Mouse (Mus musculus): ENCODE data around the gene Gfpt2. TPM values are rescaled to one million over a fixed set of nuclear protein-coding genes. Genes with fewer than 3 reads are reported as not detected.
"Not testable (repeated sequence)": the region's sequence is repeated elsewhere in the genome, so short reads cannot be mapped to it uniquely, and the experiment has no call there.

Gfpt2 gene
- polyA plus RNA-seq, 1 experiment from 2014 or later = 5.3 TPM

DNA sequence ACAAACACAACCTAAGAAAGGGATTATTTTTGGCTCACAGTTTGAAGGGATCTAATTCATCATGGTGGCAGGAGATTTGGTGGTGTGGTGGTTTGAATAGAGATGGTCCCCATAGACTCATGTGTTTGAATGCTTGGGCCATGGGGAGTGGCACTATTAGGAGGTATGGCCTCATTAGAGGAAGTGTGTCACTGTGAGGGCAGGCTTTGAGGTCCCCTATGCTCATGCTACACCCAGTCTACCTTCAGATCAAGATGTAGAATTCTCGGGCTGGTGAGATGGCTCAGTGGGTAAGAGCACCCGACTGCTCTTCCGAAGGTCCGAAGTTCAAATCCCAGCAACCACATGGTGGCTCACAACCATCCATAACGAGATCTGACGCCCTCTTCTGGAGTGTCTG, 26.5 kb upstream of the Gfpt2 start:
- 91% methylated on average over 5 of the region's 6 CpGs for WGBS
- H3K9ac ChIP-seq; H3K4me2 ChIP-seq; H3K36me3 ChIP-seq; H3K4me3 ChIP-seq; H3K9me3 ChIP-seq; H3K27me3 ChIP-seq; ATAC-seq (ENCODE audit: low FRiP score); H3K27ac ChIP-seq: not testable (repeated sequence)
- peaks cover 13% of the 10 kb centered on the region for H3K4me1 ChIP-seq (replicated peaks)

GRCm38 (mm10) chr11:49768781-49769180, 25.2 kb upstream of the Gfpt2 start:
- 92% methylated on average over 5 of the region's 5 CpGs for WGBS
- H3K27me3 ChIP-seq = no peaks in the 10 kb centered on the region
- H3K9ac ChIP-seq = no peak overlapping the region

DNA sequence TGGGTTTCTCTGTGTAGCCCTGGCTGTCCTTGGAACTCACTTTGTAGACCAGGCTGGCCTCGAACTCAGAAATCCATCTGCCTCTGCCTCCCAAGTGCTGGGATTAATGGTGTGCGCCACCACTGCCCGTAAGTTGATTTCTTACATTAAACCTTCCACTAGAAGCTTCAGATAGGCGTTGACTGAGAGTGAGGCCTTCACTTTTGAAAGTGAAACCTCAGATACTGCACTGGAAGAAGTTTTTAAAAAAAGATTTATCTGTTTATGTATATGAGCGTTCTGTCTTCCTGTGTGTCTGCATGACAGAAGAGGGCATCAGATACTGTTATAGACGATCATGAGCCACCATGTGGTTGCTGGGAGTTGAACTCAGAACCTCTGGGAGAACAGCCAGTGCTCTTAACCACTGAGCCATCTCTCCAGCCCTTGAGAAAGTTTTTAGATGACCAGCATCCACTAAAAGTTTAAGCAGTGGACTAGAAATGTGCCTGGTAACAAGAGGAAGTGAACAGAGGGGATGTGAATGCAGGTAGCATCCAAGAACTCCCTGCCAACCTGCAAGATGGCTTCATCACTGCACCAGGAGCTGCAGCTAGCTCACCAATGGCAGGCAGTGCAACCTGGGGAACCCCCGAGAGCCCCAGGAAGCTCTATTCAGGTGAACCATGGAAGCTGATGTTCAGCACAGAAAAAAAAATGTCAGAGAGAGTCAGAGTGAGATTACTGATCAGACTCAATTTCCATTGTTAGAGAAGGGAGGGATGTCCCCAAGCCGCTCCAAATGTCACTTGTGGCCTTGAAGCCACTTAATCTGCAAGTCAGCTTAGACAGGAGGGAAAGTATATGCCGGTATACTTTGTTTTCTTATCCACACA, 23.1 kb upstream of the Gfpt2 start:
- 87% methylated on average over 9 of the region's 9 CpGs for WGBS
- ATAC-seq (ENCODE audit: low FRiP score) = no peak

More at GRCm38 (mm10) chr11:49768781-49769180, 25.2 kb upstream of the Gfpt2 start:
- ATAC-seq (ENCODE audit: low FRiP score) = no peak
- Histone ChIP-seq H3K9me3 (no peaks in the 10 kb centered on the region), H3K27ac (no peak overlapping the region), H3K4me1 (replicated peaks) (peaks cover 6% of the 10 kb centered on the region; the same call in 1 of the 2 replicates), H3K4me2 (no peak overlapping the region), H3K4me3 (no peak overlapping the region), H3K36me3 (no peaks in the 10 kb centered on the region)

GRCm38 (mm10) chr11:49772251-49772650, 21.7 kb upstream of the Gfpt2 start:
- ATAC-seq (ENCODE audit: low FRiP score) = no peak
- no peaks in the 10 kb centered on the region for H3K36me3 ChIP-seq
- H3K9me3 ChIP-seq = no peaks in the 10 kb centered on the region
- H3K27me3 ChIP-seq = no peaks in the 10 kb centered on the region
- 73% methylated on average over 5 of the region's 5 CpGs for WGBS
- H3K27ac ChIP-seq = no peak overlapping the region
- no peak overlapping the region for H3K4me2 ChIP-seq
- H3K9ac ChIP-seq = no peak overlapping the region
- no peak overlapping the region for H3K4me3 ChIP-seq
- no peaks in the 10 kb centered on the region for H3K4me1 ChIP-seq (replicated peaks)

More for the DNA sequence above, 23.1 kb upstream of the Gfpt2 start:
- no peak overlapping the region for H3K4me3 ChIP-seq
- H3K9ac ChIP-seq = no peak overlapping the region
- no peaks in the 10 kb centered on the region for H3K36me3 ChIP-seq
- H3K4me2 ChIP-seq = no peak overlapping the region
- no peaks in the 10 kb centered on the region for H3K27me3 ChIP-seq
- no peaks in the 10 kb centered on the region for H3K9me3 ChIP-seq
- H3K27ac ChIP-seq = no peak overlapping the region
- no peaks in the 10 kb centered on the region for H3K4me1 ChIP-seq (replicated peaks)

DNA sequence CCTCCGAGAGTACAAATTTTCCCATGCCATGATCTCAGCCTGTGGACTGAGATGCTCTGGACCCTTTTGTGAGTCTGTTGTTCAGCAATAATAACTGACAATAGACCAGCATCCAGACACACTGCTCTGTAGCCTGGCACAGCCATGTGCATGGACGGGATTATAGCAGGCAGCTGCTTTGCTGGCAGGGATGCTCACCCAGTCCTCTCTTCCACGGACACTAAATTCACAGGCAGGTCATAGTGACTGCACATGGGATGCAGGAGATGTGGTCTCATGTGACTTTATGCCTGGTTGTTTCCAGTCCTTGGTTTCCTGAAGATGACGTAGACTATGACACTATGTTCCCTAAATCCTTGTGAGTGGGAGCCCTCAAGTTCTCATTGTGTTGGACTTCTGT, 19.1 kb upstream of the Gfpt2 start:
- whole genome bisulfite sequencing = 84% methylated on average over 4 of the region's 4 CpGs
- Histone ChIP-seq H3K27me3 (no peaks in the 10 kb centered on the region), H3K27ac (no peak overlapping the region), H3K4me3 (no peak overlapping the region), H3K4me2 (no peak overlapping the region), H3K9me3 (no peaks in the 10 kb centered on the region), H3K9ac (no peak overlapping the region), H3K4me1 (replicated peaks) (no peaks in the 10 kb centered on the region), H3K36me3 (no peaks in the 10 kb centered on the region)
- no peak for ATAC-seq (ENCODE audit: low FRiP score)

- WGBS = 92% methylated on average over 6 of the region's 6 CpGs
- H3K4me3 ChIP-seq = no peak overlapping the region
- H3K9ac ChIP-seq = no peak overlapping the region
- H3K9me3 ChIP-seq = no peaks in the 10 kb centered on the region
- no peaks in the 10 kb centered on the region for H3K27me3 ChIP-seq
- no peaks in the 10 kb centered on the region for H3K36me3 ChIP-seq
- H3K4me1 ChIP-seq (replicated peaks) = no peaks in the 10 kb centered on the region
- H3K4me2 ChIP-seq = no peak overlapping the region
- ATAC-seq (ENCODE audit: low FRiP score) = no peak
- H3K27ac ChIP-seq = no peak overlapping the region
Observed at GRCm38 (mm10) chr11:49778844-49779243, 15.1 kb upstream of the Gfpt2 start.

DNA sequence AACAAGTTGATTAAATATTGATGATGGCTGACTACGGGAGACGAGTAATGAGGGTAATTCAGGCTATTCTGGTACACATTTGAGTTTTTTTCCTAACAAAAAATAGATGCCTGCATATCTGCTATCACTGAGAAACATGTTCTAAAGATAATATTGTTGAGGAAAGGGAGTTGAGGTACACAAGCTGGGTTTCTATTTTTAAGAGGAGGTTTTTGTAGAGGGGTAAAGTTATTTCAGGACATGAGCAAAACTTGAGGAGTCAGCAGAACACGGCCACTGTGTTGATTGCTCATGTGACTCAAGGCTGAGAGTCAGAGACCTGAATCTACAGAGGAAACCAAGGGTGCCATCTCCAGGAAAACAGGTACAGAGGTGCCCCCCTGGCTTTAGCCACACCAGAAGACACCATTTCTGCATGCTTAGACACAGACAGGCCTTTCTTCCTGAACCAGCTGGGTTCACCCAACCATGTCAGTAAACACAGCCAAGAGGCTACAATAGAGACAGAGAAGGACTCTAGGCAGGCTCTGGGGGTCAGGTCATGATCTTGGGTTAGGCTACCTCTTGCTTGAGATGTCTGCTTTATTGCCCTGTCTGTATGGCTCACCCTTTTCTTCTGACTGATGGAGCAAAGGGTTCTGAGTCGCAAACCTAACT, 13.7 kb upstream of the Gfpt2 start:
- no peak overlapping the region for H3K4me2 ChIP-seq

GRCm38 (mm10) chr11:49781833-49782399, 12.1 kb upstream of the Gfpt2 start:
- 71% methylated on average over 6 of the region's 6 CpGs for WGBS
- Histone ChIP-seq H3K27me3 (no peaks in the 10 kb centered on the region), H3K36me3 (no peaks in the 10 kb centered on the region), H3K9me3 (no peaks in the 10 kb centered on the region), H3K4me1 (replicated peaks) (no peaks in the 10 kb centered on the region), H3K9ac (no peak overlapping the region), H3K4me3 (no peak overlapping the region), H3K4me2 (no peak overlapping the region), H3K27ac (no peak overlapping the region)
- ATAC-seq (ENCODE audit: low FRiP score) = no peak

More for the DNA sequence above, 13.7 kb upstream of the Gfpt2 start:
- no peaks in the 10 kb centered on the region for H3K36me3 ChIP-seq
- no peaks in the 10 kb centered on the region for H3K9me3 ChIP-seq
- no peak for ATAC-seq (ENCODE audit: low FRiP score)
- H3K4me1 ChIP-seq (replicated peaks) = no peaks in the 10 kb centered on the region
- 83% methylated on average over 4 of the region's 4 CpGs for WGBS
- no peaks in the 10 kb centered on the region for H3K27me3 ChIP-seq
- H3K9ac ChIP-seq = no peak overlapping the region
- no peak overlapping the region for H3K27ac ChIP-seq
- H3K4me3 ChIP-seq = no peak overlapping the region

GRCm38 (mm10) chr11:49793131-49793530, 847 bp upstream of the Gfpt2 start:
- no peak for ATAC-seq (ENCODE audit: low FRiP score)
- H3K9me3 ChIP-seq = no peaks in the 10 kb centered on the region
- H3K4me1 ChIP-seq (replicated peaks) = peaks cover 17% of the 10 kb centered on the region
- H3K4me3 ChIP-seq = no peak overlapping the region
- H3K4me2 ChIP-seq = no peak overlapping the region
- H3K27ac ChIP-seq = no peak overlapping the region
- peaks cover 27% of the 10 kb centered on the region for H3K27me3 ChIP-seq
- no peak overlapping the region for H3K9ac ChIP-seq
- no peaks in the 10 kb centered on the region for H3K36me3 ChIP-seq
- 8% methylated on average over 14 of the region's 14 CpGs for WGBS

DNA sequence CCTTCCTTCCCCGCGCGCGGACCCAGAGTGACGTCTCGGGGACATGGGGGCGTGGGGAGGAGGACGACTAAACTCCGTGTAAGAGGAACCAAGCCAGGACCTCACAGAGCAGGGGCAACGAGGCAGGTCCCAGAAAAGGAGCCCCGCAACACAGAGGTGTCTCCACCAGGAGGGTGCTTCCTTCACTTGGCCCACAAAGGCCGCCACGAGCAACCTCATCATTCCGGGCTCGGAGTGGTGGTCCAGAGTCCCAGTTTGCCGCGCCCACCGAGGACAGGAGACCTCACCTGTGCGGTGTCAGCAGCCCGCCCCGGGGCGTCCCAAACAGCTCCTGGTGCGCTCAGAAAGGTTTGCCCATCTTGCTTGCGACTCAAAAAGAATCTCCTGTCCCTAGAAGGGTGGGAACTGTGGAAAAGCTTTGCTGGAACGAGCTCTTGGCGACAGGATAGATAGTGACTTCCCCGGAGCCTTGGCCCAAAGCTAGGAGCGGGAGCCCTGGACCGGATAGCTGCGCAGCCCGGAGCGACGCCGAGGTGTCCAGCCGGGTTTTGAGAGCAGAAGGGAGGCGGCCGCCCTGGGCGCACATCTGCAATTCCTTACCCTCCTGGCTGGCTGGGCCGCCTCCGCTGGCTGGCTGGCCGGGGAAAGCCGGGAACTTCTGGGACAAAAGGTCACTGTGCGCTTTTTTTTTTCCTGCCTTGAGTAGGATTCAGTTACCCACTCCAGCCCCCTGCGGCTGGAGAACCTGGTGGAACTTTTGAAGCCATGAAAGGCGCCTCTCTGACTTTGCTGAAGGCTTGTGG, 565 bp downstream of the Gfpt2 start:
- Histone ChIP-seq H3K9ac (peak overlapping the region; percentile 82), H3K36me3 (no peaks in the 10 kb centered on the region), H3K4me2 (peak overlapping the region; percentile 90), H3K27me3 (peaks cover 27% of the 10 kb centered on the region), H3K4me1 (replicated peaks) (peaks cover 17% of the 10 kb centered on the region), H3K9me3 (no peaks in the 10 kb centered on the region), H3K27ac (no peak overlapping the region), H3K4me3 (peak overlapping the region; percentile 64)
- ATAC-seq (ENCODE audit: low FRiP score) = no peak; the same call in 1 of the 2 replicates
- WGBS = under 1% methylated on average over 45 of the region's 45 CpGs

DNA sequence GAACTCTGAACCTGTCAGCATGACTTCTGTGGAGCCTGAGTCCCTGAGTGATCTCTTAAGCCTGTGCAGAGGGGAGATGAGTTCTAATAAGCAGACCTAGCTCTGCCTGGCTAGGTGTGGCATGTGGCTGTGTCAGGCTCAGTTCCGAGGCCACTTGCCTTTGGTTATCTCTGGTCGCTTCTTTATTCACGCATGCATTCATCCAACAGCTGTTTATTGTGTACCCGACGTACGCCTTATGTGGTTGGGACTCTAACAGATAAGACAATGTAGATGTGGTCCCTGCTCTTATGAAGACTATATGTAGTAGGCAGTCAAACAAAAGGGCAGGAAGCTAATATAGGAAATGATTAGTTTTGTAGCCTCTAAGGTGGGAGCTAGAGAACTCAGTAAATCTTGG, 5.0 kb downstream of the Gfpt2 start:
- WGBS = 87% methylated on average over 6 of the region's 6 CpGs

GRCm38 (mm10) chr11:49801516-49801915, 7.5 kb downstream of the Gfpt2 start:
- Histone ChIP-seq H3K27ac (no peak overlapping the region), H3K4me3 (no peak overlapping the region), H3K27me3 (no peaks in the 10 kb centered on the region), H3K4me1 (replicated peaks) (peaks cover 14% of the 10 kb centered on the region; the same call in 1 of the 2 replicates), H3K36me3 (no peaks in the 10 kb centered on the region), H3K4me2 (no peak overlapping the region), H3K9me3 (no peaks in the 10 kb centered on the region), H3K9ac (0 out of 2 replicates have a peak overlapping the region, but pooled peaks have one; percentile 29)
- no peak for ATAC-seq (ENCODE audit: low FRiP score)
- 81% methylated on average over 4 of the region's 4 CpGs for WGBS

More for the DNA sequence above, 5.0 kb downstream of the Gfpt2 start:
- peaks cover 21% of the 10 kb centered on the region for H3K4me1 ChIP-seq (replicated peaks)
- ATAC-seq (ENCODE audit: low FRiP score) = no peak
- no peak overlapping the region for H3K4me2 ChIP-seq
- H3K9ac ChIP-seq = no peak overlapping the region
- peaks cover 13% of the 10 kb centered on the region; the same call in 1 of the 2 replicates for H3K27me3 ChIP-seq
- no peak overlapping the region for H3K27ac ChIP-seq
- no peaks in the 10 kb centered on the region for H3K9me3 ChIP-seq
- H3K4me3 ChIP-seq = no peak overlapping the region
- no peaks in the 10 kb centered on the region for H3K36me3 ChIP-seq
